Mouse (Mus musculus) urinary bladder, postnatal 10 days (tissue): ENCODE data around the gene Myh15.
"Not testable (repeated sequence)": the region's sequence is repeated elsewhere in the genome, so short reads cannot be mapped to it uniquely, and the experiment has no call there.

Source experiments
- DNase-seq: peaks from one replicate; pipeline ENCODE4 v3.0.0; 2022; ENCODE audit warnings: low spot score

Myh15 gene

GRCm38 (mm10) chr16:49057186-49057585, at the start of gene Myh15:
Gene Myh15 (plus strand): TSS chr16:49057486.
- DNase-seq: no peak

GRCm38 (mm10) chr16:49016620-49017332, 40.5 kb upstream of the Myh15 start:
- DNase-seq: no peak

- no peak for DNase-seq
Observed at GRCm38 (mm10) chr16:49035852-49036251, 21.4 kb upstream of the Myh15 start.

DNA sequence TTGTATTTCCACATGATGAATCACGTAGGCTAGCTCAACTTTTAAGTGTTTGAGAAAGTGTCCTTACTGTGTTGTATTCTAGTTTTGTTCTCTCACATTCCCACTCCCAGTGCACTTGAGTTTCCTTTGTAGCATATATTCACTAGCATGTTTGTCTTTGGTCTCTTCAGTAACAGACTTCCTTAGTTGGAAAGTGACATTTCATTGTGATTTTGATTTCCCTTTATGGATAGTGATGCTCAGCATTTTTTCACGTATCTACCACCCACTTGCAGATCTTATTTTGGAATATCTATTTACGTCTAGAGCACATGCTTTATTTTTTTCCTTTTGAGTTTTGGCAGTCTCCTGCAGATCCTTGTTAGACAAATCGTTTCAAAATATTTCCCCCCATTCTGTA, 19.5 kb upstream of the Myh15 start:
- DNase-seq: no peak

DNA sequence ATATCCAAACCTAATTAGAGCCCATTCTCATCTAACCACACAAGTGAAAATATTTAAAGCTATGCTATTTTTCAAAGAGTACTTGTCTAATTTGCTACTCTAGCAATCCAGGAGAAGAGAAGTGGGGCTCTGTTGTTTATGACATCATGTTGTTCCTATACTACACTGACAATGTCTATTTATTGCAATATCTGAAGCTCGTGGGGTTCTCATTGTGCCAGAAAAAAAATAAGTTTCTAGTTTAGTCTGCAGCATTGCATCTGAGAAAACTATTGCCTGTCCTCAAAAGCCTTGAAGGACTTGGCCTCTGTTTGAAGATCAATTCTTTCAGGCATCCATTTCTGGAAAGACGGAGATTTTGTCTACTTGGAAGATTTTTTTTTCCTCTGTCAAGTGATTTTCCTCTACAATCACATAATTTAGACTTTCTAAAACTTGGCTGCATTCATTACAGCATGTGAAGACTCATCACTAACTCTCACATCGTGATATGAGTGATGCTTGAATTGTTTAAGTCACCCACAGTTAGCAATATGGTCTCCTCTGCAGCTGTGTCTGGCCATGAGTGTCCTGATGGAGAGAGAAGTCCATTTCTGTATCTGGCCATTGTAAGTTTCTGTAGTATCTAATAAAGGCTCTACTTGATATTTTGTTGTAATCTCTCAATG, 16.6 kb upstream of the Myh15 start:
- DNase-seq: no peak

- no peak for DNase-seq
Observed at GRCm38 (mm10) chr16:49049214-49049613, 8.1 kb upstream of the Myh15 start.

DNA sequence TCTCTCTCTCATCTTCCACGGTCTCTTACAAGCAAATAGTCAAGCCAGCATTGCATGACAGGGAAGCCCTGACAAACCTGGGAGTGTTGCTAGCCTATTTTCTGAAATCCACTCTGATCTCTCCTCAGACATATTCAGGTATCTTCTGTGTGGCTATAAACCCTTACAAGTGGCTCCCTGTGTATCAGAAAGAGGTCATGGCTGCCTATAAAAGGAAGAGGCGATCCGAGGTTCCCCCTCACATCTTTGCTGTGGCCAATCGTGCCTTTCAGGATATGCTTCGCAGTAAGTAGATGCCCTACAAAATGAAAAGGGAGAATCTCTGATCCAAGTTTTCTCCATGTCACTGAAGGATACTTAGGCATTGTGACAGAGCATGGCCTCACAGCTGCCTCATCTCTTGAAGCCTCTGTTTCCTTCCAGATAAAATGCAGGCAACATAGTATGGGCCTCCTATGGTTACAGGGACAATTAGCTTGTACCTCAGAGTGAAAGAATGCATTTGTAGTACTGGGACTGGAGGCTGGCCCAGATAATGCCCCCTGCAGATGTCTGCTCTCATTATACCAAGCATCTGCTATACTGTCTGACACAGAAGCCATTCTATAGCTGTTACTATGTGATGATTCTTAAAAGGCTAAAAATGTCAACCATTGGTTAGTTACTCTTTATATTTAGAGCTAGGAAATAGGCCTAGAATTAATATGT, 12.1 kb downstream of the Myh15 start:
- DNase-seq: no peak

GRCm38 (mm10) chr16:49071316-49071715, 14.0 kb downstream of the Myh15 start:
- no peak for DNase-seq

DNA sequence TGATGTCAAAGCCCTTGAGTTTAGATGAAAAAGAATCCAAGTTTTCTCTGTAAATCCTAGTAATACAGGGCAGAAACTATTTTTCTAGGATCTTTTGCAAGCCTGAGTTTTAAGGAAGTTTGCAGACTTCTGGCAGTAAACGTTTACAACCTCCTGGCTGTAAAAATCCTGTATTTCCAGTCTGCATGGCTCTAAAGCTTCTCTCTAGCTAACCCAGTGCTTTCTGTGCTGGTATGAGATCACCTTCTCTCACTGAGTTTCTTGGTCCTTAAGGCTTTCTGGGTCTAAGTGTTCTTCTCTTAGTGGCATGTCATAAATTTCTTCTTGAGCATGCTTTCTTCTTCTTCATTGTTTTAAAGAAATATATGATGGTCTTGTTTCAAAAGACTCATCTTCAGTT, 70.7 kb downstream of the Myh15 start:
- DNase-seq: no peak

- no peak for DNase-seq
Observed at GRCm38 (mm10) chr16:49156193-49156592, 98.9 kb downstream of the Myh15 start.

DNA sequence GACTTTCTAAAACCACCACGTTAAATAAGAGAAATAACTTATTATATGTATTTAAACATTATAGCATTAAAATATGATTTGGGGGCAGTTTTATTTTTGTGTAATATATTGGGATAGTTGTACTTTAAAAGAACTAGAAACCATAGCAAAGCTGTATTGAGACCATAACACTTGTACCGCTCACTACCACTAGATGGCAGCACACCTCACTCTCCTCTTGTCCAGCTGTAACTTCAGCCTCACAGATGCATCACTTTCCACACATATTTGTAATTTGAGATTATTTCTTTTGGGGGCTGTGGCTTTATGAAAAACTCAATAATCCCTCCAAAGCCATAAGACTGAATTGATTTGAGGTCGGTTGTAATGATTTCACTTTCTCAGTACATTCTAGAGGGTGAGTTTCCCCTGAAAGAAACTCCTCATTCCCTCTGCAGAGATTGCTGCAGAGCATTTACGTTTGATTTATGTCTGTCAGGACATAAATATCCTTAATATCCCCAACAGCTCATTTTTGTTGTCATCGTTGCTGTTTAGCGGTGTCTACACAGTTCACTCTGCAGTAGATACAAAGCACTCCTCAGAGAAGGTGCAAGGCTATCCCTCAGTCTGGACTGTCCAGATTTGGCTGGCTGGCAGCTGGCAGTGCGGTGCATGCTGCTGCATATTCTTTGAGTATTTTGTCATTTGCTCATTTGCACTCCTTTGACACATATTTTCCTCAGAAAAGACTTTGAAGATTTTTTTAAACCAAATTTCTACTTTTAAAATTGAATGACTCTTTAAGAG, 107.3 kb downstream of the Myh15 start:
- DNase-seq: no peak

DNA sequence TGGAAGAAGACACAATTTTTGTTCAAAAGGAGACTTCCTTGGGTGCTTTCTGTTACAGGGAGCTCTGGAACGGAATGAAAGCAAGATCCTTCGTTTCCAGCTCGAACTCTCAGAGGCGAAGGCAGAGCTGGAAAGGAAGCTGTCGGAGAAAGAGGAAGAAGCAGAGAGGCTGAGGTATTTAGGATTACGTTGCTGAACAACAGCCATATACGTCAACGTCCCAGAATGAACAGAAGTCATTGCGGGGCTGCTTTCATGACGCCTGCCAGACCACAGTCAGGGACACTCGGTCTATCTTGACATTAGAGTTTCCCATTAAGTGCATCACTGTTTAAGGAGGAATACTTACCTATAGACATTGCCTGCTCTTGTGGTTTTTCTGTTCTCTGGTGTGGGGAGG, 108.4 kb downstream of the Myh15 start:
- DNase-seq: no peak

DNA sequence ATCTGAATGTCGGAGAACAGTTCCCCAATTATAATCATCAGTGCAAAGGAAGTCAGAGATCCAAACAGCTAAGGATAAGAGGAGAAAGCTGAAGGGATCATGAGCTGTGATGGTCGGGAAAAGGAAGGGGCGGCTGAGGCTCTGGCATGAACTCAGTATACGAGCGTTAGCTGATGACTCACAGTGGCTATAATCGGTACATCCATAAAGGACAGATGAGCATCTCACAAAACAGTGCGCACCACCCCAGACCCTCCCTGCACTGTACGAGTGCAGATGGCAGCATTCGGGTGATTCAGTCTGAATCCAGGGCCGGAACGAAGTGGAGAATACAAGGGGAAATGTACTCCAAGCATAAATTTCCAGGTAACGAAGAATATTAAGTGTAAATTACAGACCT, 110.0 kb downstream of the Myh15 start:
- DNase-seq: no peak

DNA sequence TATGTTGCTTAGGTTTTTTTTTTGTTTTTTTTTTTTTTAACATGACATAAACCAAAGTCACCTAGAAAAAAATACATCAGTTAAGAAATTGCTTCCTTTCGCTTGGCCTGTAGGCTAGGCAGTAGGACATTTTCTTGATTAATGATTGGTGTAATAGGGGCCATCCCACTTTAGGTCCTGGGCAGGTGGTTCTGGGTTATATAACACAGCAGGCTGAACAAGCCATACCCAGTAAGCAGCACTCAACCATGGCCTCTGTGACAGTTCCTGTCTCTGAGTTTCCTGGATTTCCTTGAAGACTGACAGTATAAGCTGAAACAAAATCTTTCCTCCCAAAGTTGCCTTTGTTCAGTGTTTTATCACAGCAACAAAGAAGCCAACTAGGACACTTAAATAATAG, 117.8 kb downstream of the Myh15 start:
- DNase-seq: no peak

DNA sequence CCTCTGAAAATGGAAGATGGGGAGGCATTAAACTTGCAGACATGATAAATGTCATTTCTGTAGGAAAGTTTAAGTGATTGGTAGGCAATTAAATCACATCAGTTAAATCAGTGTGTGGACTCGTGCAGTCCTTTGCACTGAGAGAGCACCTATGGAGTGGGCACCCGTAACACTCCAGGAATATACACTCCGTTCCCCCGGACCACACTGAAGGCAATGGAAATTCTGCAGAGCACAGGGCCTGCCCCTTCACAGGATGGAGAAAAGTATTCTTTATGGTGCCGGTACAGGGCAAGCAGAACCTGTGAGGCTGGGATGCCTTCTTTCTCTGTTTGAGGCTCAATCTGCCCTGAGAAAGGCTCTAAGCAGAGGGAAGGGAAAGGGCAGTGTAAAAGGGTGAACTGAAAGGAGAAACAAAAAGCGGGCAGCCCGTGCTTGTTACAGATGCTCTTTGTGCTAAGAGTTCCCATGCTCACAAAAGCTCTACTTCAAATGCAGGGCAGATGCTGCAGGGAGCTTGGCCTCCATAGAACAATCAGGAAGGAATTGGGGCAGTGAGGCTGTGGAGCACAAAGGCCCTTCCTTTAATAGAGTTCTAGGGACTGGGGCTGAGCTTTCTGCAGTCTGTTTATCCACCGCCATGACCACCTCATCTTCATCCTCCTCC, 118.6 kb downstream of the Myh15 start:
- no peak for DNase-seq

GRCm38 (mm10) chr16:49193521-49193920, 136.2 kb downstream of the Myh15 start:
- DNase-seq: no peak

GRCm38 (mm10) chr16:49193986-49194385, 136.7 kb downstream of the Myh15 start:
- DNase-seq: no peak

- no peak for DNase-seq
Observed at GRCm38 (mm10) chr16:49196290-49196689, 139.0 kb downstream of the Myh15 start.

GRCm38 (mm10) chr16:49197951-49198350, 140.7 kb downstream of the Myh15 start:
- no peak for DNase-seq

DNA sequence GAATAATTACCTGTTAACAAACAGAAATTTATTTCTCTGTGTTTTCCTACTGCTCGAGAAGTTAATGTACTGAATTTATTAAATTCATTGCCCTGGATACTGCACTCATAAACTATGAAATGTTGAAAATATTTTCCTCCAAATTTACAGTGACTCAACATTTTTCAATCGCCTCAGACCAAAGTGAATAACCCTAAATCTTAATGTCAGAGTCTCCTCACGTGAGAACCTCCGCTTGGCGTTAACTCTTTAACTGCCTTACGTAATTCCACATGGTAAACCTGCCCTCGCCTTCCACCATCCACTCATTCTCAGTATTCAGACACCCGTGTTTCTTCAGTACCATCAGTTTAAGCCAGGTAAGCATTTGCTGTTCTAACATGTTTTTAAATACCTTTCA, 166.4 kb downstream of the Myh15 start:
- DNase-seq: no peak

DNA sequence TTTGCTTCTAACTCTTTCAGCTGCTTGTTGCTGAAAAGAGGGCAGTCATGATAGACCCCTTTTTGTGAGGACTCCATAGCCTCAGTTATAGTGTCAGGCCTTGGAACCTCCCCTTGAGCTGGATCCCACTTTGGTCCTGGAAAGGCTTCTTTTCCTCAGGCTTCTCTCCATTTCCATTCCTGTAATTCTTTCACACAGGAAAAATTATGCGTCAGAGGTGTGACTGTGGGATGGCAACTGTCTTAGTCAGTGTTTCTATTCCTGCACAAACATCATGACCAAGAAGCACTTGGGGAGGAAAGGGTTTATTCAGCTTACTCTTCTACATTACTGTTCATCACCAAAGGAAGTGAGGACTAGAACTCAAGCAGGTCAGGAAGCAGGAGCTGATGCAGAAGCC, 186.2 kb downstream of the Myh15 start:
- not testable (repeated sequence) for DNase-seq
